In genomic region chr10:50910400-50910799, GRCm38 (mm10) we compare ENCODE assay signal across 10 mouse cellular contexts. TPM values are rescaled to one million over a fixed set of nuclear protein-coding genes. Genes with fewer than 3 reads are reported as not detected.
A peak's percentile ranks its signal among the peaks of the same experiment; 100 is the strongest.
DNase-seq lines count a peak whose midpoint lies in the region; ATAC-seq lines count a peak whose summit lies in the region.
"Had no signal": no experiment of that assay in that cellular context is flagged by ENCODE, and none has a peak within 500 bp of the region (broad histone marks: within the 10 kb centered on the region; RNA-seq: fewer than 3 reads in every experiment).

No protein-coding gene starts in this region.

- no peak for ATAC-seq in limb, embryonic 15.5 days (ENCODE audit: insufficient number of reproducible peaks, low FRiP score, low TSS enrichment, low read depth)
- no peak for ATAC-seq in stomach, embryonic 16.5 days (ENCODE audit: insufficient read depth, low FRiP score)
- ATAC-seq: activated CD4-positive, CD25-positive, alpha-beta regulatory T cell, adult 4 months had no signal

- peak overlapping the region; percentile 40 for H3K4me2 ChIP-seq in limb, embryonic 15.5 days
- H3K4me2 ChIP-seq in stomach, embryonic 16.5 days (ENCODE audit: low read depth, low read length), result peak overlapping the region; percentile 48

- peaks cover 6% of the 10 kb centered on the region; the same call in 1 of the 2 replicates for H3K4me1 ChIP-seq in limb, embryonic 15.5 days
- 0 out of 2 replicates have a peak, but pooled peaks cover 5% of the 10 kb centered on the region for H3K4me1 ChIP-seq in stomach, embryonic 16.5 days (ENCODE audit: control insufficient read depth, insufficient read depth, low read length)

- peak; percentile 2 for DNase-seq in adrenal gland, adult 2 months
- no peak for DNase-seq in adrenal gland, postnatal 4 days (ENCODE audit: low spot score in 2 of 2)
- DNase-seq in retina, postnatal 1 day, result peak; percentile 43
- DNase-seq in retina, embryonic 14.5 days (ENCODE audit: low spot score), result no peak
- DNase-seq in layer of hippocampus, postnatal 14 days (ENCODE audit: low spot score in 2 of 2), result no peak
- no peak for DNase-seq in left cerebral cortex, adult 11 months (ENCODE audit: low spot score)
- DNase-seq: heart, adult 18-20 months had no signal

- no peaks in the 10 kb centered on the region for H3K36me3 ChIP-seq in limb, embryonic 15.5 days
- H3K36me3 ChIP-seq in stomach, embryonic 16.5 days (ENCODE audit: control insufficient read depth, insufficient read depth, low read length), result no peaks in the 10 kb centered on the region

- no peak overlapping the region for H3K9ac ChIP-seq in limb, embryonic 15.5 days
- H3K9ac ChIP-seq in stomach, embryonic 16.5 days (ENCODE audit: low read length), result no peak overlapping the region

- no peak overlapping the region for H3K27ac ChIP-seq in limb, embryonic 15.5 days
- H3K27ac ChIP-seq in stomach, embryonic 16.5 days (ENCODE audit: low read length), result no peak overlapping the region

- H3K27me3 ChIP-seq in limb, embryonic 15.5 days, result peaks cover 71% of the 10 kb centered on the region
- peaks cover 68% of the 10 kb centered on the region for H3K27me3 ChIP-seq in stomach, embryonic 16.5 days (ENCODE audit: control insufficient read depth, insufficient read depth, low read length)

- WGBS in limb, embryonic 15.5 days, result 7% methylated on average over 16 of the region's 16 CpGs
- 10% methylated on average over 16 of the region's 16 CpGs for WGBS in stomach, embryonic 16.5 days

- peak overlapping the region; percentile 23 for H3K4me3 ChIP-seq in limb, embryonic 15.5 days
- H3K4me3 ChIP-seq in stomach, embryonic 16.5 days (replicated peaks; ENCODE audit: low read length), result peak overlapping the region; percentile 31

- no peaks in the 10 kb centered on the region for H3K9me3 ChIP-seq in limb, embryonic 15.5 days
- no peaks in the 10 kb centered on the region for H3K9me3 ChIP-seq in stomach, embryonic 16.5 days (replicated peaks; ENCODE audit: control insufficient read depth, low read length)

RNA-seq across cellular contexts. Expression of gene Sim1, which starts 15.8 kb away (rescaled TPM):
- not detected for total RNA-seq in adrenal gland, adult 2 months (2021)
- not detected in 2 replicates for polyA plus RNA-seq in adrenal gland, adult 2 months (2012; rRNA removed)
- 1 to 10 TPM in 1 of 2 experiments, under 1 TPM in 1; 0.06 to 3.7 TPM for total RNA-seq in adrenal gland, postnatal 4 days (2021)
- 0.96 and 1.1 TPM in 2 replicates for polyA plus RNA-seq in limb, embryonic 15.5 days (2015; fragmentation: Nextera tagmentation; extraction: Ambion mirVana)
- polyA plus RNA-seq in stomach, embryonic 16.5 days (2015; fragmentation: Nextera tagmentation; extraction: Ambion mirVana), result 0.10 and 0.21 TPM in 2 replicates
- under 1 TPM in 1 of 2 experiments, not detected in 1; 0.10 TPM for total RNA-seq in layer of hippocampus, postnatal 14 days (2021)
- total RNA-seq: heart, adult 18-20 months had no signal

Comparison
In these comparisons a context has a peak if more than half of its experiments do, and no peak if none do; other contexts are left out.
1. DNase-seq: peak in adrenal gland, adult 2 months (single experiment) and retina, postnatal 1 day (single experiment); none in adrenal gland, postnatal 4 days (0 of 2), retina, embryonic 14.5 days (single experiment), layer of hippocampus, postnatal 14 days (0 of 2) and left cerebral cortex, adult 11 months (single experiment).